Mouse (Mus musculus) embryonic facial prominence, embryonic 14.5 days (tissue): ENCODE measurements around the gene Arid1a. TPM values are rescaled to one million over a fixed set of nuclear protein-coding genes. Genes with fewer than 3 reads are reported as not detected.

Source experiments
- ATAC-seq: fragments of 200-750 bp; cut with Nextera tagmentation; 2 replicates; pipeline ENCODE4 v1.8.0; 2017; ENCODE audit warnings: low read depth, moderate number of reproducible peaks, moderate TSS enrichment
- DNase-seq: peaks from one replicate; pipeline ENCODE4 v3.0.0-alpha.2; 2015; ENCODE audit warnings: low spot score
- H3K27ac ChIP-seq: fragments of 300-500 bp; sonication (generic); replicated peaks from 2 replicates; pipeline ENCODE4 v1.5.1; 2014; ENCODE audit warnings: low read depth, mild to moderate bottlenecking, low read length, moderate library complexity
- H3K27me3 ChIP-seq: fragments of 300-500 bp; sonication (generic); replicated peaks from 2 replicates; pipeline ENCODE4 v1.6.1; 2014; ENCODE audit warnings: low read length; ENCODE audit not compliant: control insufficient read depth, insufficient read depth
- H3K36me3 ChIP-seq: fragments of 300-500 bp; sonication (generic); 2 replicates; pipeline ENCODE4 v1.6.1; 2014; ENCODE audit warnings: low read length, mixed read lengths; ENCODE audit not compliant: control insufficient read depth, insufficient read depth
- H3K4me1 ChIP-seq: fragments of 300-500 bp; sonication (generic); 2 replicates; pipeline ENCODE4 v1.6.1; 2014; ENCODE audit warnings: antibody characterized with exemption, low read length; ENCODE audit not compliant: control insufficient read depth, insufficient read depth
- H3K4me2 ChIP-seq: fragments of 300-500 bp; sonication (generic); 2 replicates; pipeline ENCODE4 v1.6.1; 2014; ENCODE audit warnings: low read depth, mild to moderate bottlenecking, low read length, moderate library complexity, mixed read lengths
- H3K4me3 ChIP-seq: fragments of 300-500 bp; sonication (generic); 2 replicates; pipeline ENCODE4 v1.5.1; 2014; ENCODE audit warnings: low read depth, mild to moderate bottlenecking, low read length
- H3K9ac ChIP-seq: fragments of 300-500 bp; sonication (generic); 2 replicates; pipeline ENCODE4 v1.6.1; 2014; ENCODE audit warnings: low read depth, mild to moderate bottlenecking, low read length, moderate library complexity, mixed read lengths
- H3K9me3 ChIP-seq: fragments of 300-500 bp; sonication (generic); 2 replicates; pipeline ENCODE4 v1.6.1; 2016; ENCODE audit warnings: low read length; ENCODE audit not compliant: control insufficient read depth
- WGBS: fragments of 180-500 bp; shearing (Covaris S2); extraction: QIAGEN DNeasy Blood & Tissue Kit; methylation state at CpG from one replicate; pipeline ENCODE4 v1.1.7; 2014; 5-methylcytosine and 5-hydroxymethylcytosine counted together
- polyA plus RNA-seq: library from polyadenylated mRNA; unstranded; fragments of >200 nt; fragmentation: Nextera tagmentation; extraction: Ambion mirVana; gene quantifications from 2 replicates; pipeline ENCODE4 v1.2.1, GENCODE M21; 2014

Arid1a gene
- polyA plus RNA-seq, 1 experiment from 2014 or later: 29.1 TPM

- peaks cover 33% of the 10 kb centered on the region for H3K4me1 ChIP-seq
- no peak for DNase-seq
- 33% methylated on average over 7 of the region's 7 CpGs for WGBS
- no peaks in the 10 kb centered on the region for H3K9me3 ChIP-seq
- H3K4me3 ChIP-seq: peak overlapping the region; percentile 100
- no peak overlapping the region for H3K27ac ChIP-seq
- peak overlapping the region; percentile 100 for H3K9ac ChIP-seq
- no peak for ATAC-seq
- H3K36me3 ChIP-seq: peaks cover 15% of the 10 kb centered on the region
- peak overlapping the region; percentile 94 for H3K4me2 ChIP-seq
- H3K27me3 ChIP-seq: no peaks in the 10 kb centered on the region
Observed at GRCm38 (mm10) chr4:133750184-133750775, 6.3 kb downstream of the Arid1a start.

GRCm38 (mm10) chr4:133735282-133735681, 21.3 kb downstream of the Arid1a start:
- no peaks in the 10 kb centered on the region for H3K27me3 ChIP-seq
- H3K4me3 ChIP-seq: no peak overlapping the region
- H3K9me3 ChIP-seq: no peaks in the 10 kb centered on the region
- H3K27ac ChIP-seq: no peak overlapping the region
- H3K9ac ChIP-seq: no peak overlapping the region
- H3K4me1 ChIP-seq: peaks cover 44% of the 10 kb centered on the region
- WGBS: 86% methylated on average over 3 of the region's 3 CpGs
- DNase-seq: no peak
- no peak for ATAC-seq
- H3K4me2 ChIP-seq: no peak overlapping the region
- H3K36me3 ChIP-seq: peaks cover 18% of the 10 kb centered on the region

GRCm38 (mm10) chr4:133730122-133730521, 26.4 kb downstream of the Arid1a start:
- Histone ChIP-seq H3K36me3 (peaks cover 5% of the 10 kb centered on the region; the same call in 1 of the 2 replicates), H3K4me3 (peak overlapping the region; percentile 11; the same call in 1 of the 2 replicates), H3K9me3 (no peaks in the 10 kb centered on the region), H3K27me3 (no peaks in the 10 kb centered on the region), H3K4me2 (peak overlapping the region; percentile 45), H3K27ac (peak overlapping the region; percentile 85), H3K4me1 (peaks cover 57% of the 10 kb centered on the region), H3K9ac (peak overlapping the region; percentile 39; the same call in 1 of the 2 replicates)
- ATAC-seq (no peak), DNase-seq (no peak)

GRCm38 (mm10) chr4:133729541-133730093, 27.0 kb downstream of the Arid1a start:
- Histone ChIP-seq H3K9me3 (no peaks in the 10 kb centered on the region), H3K36me3 (no peaks in the 10 kb centered on the region; the same call in 1 of the 2 replicates), H3K9ac (peak overlapping the region; percentile 39; the same call in 1 of the 2 replicates), H3K27me3 (no peaks in the 10 kb centered on the region), H3K4me3 (peak overlapping the region; percentile 11; the same call in 1 of the 2 replicates), H3K4me1 (peaks cover 57% of the 10 kb centered on the region), H3K4me2 (peak overlapping the region; percentile 45), H3K27ac (peak overlapping the region; percentile 85)
- DNase-seq (peak; percentile 97), ATAC-seq (peak; percentile 95)
- under 1% methylated on average over 16 of the region's 16 CpGs for WGBS

- Histone ChIP-seq H3K36me3 (no peaks in the 10 kb centered on the region; the same call in 1 of the 2 replicates), H3K9ac (peak overlapping the region; percentile 39; the same call in 1 of the 2 replicates), H3K4me3 (no peak overlapping the region), H3K4me2 (peak overlapping the region; percentile 45), H3K27ac (peak overlapping the region; percentile 85; the same call in 1 of the 2 replicates), H3K9me3 (no peaks in the 10 kb centered on the region), H3K27me3 (no peaks in the 10 kb centered on the region), H3K4me1 (peaks cover 57% of the 10 kb centered on the region)
- DNase-seq (no peak), ATAC-seq (no peak)
- 55% methylated on average over 6 of the region's 6 CpGs for WGBS
Observed at GRCm38 (mm10) chr4:133729007-133729406, 27.6 kb downstream of the Arid1a start.

- ATAC-seq (no peak), DNase-seq (peak; percentile 38)
- H3K36me3 ChIP-seq: peaks cover under 1% of the 10 kb centered on the region; the same call in 1 of the 2 replicates
- H3K9me3 ChIP-seq: no peaks in the 10 kb centered on the region
- 48% methylated on average over 9 of the region's 9 CpGs for WGBS
- H3K27me3 ChIP-seq: no peaks in the 10 kb centered on the region
- H3K4me2 ChIP-seq: no peak overlapping the region
- no peak overlapping the region for H3K9ac ChIP-seq
- H3K4me3 ChIP-seq: no peak overlapping the region
- H3K27ac ChIP-seq: 0 out of 2 replicates have a peak overlapping the region, but pooled peaks have one; percentile 1
- peaks cover 53% of the 10 kb centered on the region for H3K4me1 ChIP-seq
Observed at GRCm38 (mm10) chr4:133728256-133728655, 28.3 kb downstream of the Arid1a start.

- H3K36me3 ChIP-seq: peaks cover 26% of the 10 kb centered on the region
- H3K27ac ChIP-seq: no peak overlapping the region
- H3K9me3 ChIP-seq: no peaks in the 10 kb centered on the region
- no peak overlapping the region for H3K4me2 ChIP-seq
- WGBS: 74% methylated on average over 2 of the region's 2 CpGs
- no peak for DNase-seq
- no peak overlapping the region for H3K4me3 ChIP-seq
- no peaks in the 10 kb centered on the region for H3K27me3 ChIP-seq
- no peak for ATAC-seq
- H3K9ac ChIP-seq: no peak overlapping the region
- H3K4me1 ChIP-seq: peaks cover 34% of the 10 kb centered on the region
Observed at GRCm38 (mm10) chr4:133725706-133726105, 30.9 kb downstream of the Arid1a start.

- 84% methylated on average over 3 of the region's 3 CpGs for WGBS
- Histone ChIP-seq H3K9me3 (no peaks in the 10 kb centered on the region), H3K4me1 (no peaks in the 10 kb centered on the region), H3K36me3 (peaks cover 86% of the 10 kb centered on the region), H3K4me2 (no peak overlapping the region), H3K27ac (no peak overlapping the region), H3K27me3 (no peaks in the 10 kb centered on the region), H3K9ac (no peak overlapping the region), H3K4me3 (no peak overlapping the region)
- ATAC-seq (no peak), DNase-seq (no peak)
Observed at GRCm38 (mm10) chr4:133719791-133720190, 36.8 kb downstream of the Arid1a start.
